Mouse (Mus musculus) left cerebral cortex, postnatal 10 days (tissue): ENCODE results near the gene Anapc7. TPM values are rescaled to one million over a fixed set of nuclear protein-coding genes. Genes with fewer than 3 reads are reported as not detected.

ENCODE experiments used
- DNase-seq, 2 experiments: peaks; one replicate each; pipeline ENCODE4 v3.0.0; 2021 to 2022; ENCODE audit warnings: low spot score in 2 of 2, mixed read lengths in 1 of 2; ENCODE audit errors: extremely low spot score in 1 of 2
- intact Hi-C: fragments of 180-260 bp; cut with DNase I; formaldehyde crosslinking; loops from one replicate; pipeline ENCODE4 v1.15.1; 2025
- total RNA-seq, 2 experiments: library from RNA; stranded (reverse); gene quantifications; 2 replicates each; pipeline ENCODE4 v1.2.3; 2021

Anapc7 gene
- total RNA-seq: 10 to 100 TPM; 34.9 to 35.3 TPM

DNA sequence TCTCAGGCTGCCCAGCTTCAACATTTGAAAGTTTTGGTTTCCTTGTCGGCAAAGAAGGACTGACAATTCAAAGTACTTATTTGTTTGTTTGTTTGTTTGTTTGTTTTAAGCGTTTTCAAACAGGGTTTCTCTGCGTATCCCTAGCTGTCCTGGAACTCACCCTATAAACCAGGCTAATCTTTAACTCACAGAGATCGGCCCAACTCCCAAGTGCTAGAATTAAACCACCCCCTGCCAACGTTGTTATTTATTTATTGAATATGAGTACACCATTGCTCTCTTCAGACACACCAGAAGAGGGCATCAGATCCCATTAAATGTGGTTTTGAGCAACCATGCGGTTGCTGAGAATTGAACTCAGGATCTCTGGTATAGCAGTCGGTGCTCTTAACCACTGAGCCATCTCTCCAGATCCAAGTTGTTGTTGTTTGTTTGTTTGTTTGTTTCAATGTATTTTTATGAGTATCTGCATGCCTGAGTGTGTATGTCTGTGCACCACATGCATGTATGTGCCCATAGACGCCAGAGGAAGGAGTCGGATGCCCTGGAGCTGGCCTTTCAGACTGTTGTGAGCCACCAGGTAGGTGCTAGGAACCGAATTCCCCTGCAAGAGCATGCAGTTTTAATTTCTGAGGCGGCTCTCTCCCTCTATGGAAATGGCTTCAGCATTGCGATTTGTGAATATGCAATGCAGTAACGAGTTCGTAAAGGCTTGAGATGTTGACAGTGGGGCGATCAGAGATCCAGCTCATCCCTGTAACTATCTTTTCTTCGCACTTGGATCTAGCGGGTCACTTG, at the start of gene Anapc7:
TSS of gene Anapc7 (plus strand) at position 423 of the 798 bp plus-strand sequence.
- intact Hi-C loops: loop anchor here (10.0 kb wide), 1 partner anchor 303 kb away; no protein-coding TSS in a partner anchor
- DNase-seq: no peak

DNA sequence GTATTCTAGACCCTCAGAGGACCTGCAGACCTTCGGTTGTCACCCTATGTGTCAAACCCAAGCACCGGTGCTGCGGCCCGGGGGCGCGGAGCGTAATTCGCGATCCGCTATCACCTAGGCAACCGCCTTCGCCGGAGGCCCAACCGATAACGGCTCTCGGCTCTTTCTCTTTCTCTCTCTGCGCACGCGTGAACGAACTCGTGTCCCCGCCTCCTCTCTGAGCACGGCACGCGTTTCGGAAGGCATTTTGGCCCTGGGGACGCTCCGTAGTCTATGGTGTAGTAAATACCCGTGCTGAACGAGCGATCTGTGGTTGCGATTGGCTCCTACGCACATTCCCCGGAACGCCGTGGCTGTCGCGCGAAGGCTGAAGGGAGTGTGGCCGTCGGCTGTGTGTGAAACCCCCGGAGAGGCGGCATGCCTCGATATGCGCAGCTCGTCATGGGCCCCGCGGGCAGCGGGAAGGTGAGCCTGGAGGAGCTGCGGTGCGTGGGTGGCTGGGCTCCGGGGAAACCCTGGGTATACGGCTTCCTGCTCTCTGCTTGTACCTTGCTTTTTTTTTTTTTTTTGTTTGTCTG, 49.2 kb upstream of the Anapc7 start, which contains the start of gene Fam216a:
TSS of gene Fam216a (minus strand) at position 173 of the 578 bp plus-strand sequence.
- intact Hi-C loops: no loop called here
- DNase-seq: peak; percentile 99

DNA sequence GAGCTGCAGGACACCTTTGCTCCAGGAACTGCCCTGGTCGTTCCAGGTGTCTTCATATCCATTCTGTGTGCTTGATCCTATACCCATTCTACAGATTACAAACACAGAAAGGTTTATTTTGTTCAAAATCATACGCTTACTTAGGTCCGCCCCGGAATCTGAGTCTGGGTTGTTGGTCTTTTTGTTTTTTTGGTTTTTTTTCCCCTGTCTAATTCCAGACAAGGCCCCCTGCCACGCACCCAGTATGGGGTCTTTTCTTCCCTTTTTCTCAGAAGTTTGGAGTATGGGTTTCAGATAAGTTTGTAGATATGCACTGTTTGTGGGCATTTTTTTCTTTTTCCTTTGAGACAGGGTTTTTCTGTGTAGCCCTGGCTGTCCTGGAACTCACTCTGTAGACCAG, 48.6 kb upstream of the Anapc7 start:
- intact Hi-C loops: no loop called here
- no peak for DNase-seq

DNA sequence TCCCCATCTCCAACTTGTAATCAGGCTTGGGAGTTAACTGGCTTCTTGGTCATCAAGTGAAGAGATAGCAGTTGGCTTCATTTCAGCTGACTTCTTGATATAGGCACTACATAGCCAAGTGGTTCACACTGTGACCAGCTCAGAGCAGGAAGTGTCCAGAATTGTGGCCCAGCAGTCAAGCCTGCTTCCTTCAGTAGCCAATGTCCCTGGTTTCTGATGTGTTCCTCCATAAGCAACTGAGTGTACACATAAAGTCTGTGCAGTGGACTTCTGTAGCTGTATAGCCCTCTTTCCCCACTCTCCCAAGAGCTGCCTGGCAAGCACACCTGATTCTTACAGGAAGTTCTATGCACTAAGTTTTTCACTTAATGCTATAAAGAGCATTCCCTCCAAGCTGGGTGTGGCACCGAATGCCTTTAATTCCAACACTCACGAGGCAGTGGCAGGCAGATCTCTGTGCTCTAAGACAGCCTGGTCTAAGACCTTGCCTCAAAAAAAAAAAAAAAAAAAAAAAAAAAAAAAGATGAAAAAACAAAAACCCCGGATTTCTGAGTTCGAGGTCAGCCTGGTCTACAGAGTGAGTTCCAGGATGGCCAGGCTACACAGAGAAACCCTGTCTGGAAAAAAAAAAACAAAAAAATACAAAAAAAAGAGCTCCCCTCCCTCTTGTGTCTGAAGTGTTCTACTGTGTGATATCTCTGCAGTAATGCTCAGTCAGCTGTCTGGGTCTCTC, 44.2 kb upstream of the Anapc7 start:
- intact Hi-C loops: no loop called here
- DNase-seq: no peak

DNA sequence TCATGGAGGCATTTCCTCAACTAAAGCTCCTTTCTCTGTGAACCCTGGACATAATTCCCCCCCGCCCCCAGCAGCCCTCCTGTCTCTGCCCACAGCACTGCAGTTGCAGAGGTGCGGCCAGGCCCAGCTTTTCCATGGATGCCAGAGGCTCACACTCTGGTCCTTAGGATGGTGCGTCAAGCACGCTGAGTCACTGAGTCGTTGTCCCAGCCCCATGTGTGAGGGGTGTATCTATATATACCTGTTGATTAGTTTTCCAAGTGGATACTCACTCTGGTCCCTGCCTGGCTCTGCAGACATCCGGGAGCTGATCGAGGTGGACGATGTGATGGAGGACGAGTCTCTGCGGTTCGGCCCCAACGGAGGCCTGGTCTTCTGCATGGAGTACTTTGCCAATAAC, 43.3 kb upstream of the Anapc7 start:
- DNase-seq: no peak
- intact Hi-C loops: no loop called here

DNA sequence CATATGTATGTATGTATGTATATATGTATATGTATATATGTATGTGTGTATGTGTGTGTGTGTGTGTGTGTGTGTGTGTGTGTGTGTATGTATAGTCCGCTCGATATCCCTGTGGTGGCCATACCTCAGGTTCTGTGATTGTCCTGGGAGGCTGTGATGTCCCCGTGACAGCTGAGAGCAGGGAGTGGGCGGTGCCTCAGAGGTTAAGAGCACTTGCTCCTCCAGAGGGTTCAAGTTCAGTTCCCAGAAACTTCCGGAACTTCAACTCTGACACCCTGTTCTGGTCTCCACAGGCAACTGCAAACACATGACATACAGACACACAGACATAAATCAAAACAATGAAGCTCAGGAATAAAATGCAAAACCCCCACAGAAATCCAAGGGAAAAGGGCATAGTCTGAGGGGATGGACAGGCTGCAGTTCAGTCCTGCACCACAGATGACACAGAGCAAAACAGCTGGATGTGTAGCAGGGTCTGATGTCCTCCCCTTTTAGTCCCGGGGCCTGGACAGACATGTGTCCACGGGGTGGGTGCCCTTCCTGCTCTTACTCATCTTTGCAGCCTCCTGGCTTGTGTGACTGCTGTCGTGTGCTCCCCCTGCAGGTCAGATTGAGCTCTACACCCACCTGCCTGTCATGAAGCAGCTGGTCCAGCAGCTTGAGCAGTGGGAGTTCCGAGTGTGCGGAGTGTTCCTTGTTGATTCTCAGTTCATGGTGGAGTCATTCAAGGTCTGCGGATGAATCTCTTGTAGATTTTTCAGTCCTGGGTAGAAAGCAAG, 41.9 kb upstream of the Anapc7 start:
- peak; percentile 71 to 83 for DNase-seq
- intact Hi-C loops: no loop called here

DNA sequence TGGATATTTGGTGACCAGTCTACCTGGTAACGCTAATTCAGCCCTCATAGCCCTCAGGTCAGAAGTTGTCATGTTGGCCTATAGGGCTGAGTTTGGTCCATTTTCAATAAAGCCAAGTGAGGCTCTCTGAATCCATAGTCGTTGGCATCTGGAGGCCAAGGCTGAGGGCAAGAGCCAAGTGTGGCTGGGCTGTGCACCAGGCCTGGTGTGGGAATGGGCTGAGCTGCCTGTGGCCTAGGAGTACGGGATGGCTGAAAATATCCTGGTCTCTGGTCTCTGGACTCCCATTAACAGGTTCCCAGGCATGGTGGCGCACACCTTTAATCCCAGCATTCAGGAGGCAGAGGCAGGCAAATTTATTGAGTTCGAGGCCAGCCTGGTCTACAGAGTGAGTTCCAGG, 31.5 kb upstream of the Anapc7 start:
- intact Hi-C loops: no loop called here
- no peak for DNase-seq

DNA sequence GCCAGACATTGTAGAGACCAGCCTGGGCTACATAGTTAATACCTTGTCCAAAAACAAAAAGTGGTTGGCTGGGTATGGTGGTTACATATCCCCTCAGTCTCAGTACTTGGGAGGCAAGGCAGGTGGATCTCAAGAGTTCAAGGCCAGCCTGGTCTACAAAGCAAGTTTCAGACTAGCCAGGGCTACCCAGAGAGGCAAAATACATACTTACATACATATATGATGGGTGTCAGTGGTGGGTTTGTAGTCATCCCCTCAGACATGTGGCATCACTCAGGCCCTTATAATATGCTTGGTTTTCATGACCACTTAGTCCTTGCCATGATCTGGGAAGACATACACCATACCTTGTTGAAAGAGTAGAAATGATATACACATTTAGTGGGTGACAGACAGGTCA, 30.8 kb upstream of the Anapc7 start:
- intact Hi-C loops: no loop called here
- DNase-seq: no peak

DNA sequence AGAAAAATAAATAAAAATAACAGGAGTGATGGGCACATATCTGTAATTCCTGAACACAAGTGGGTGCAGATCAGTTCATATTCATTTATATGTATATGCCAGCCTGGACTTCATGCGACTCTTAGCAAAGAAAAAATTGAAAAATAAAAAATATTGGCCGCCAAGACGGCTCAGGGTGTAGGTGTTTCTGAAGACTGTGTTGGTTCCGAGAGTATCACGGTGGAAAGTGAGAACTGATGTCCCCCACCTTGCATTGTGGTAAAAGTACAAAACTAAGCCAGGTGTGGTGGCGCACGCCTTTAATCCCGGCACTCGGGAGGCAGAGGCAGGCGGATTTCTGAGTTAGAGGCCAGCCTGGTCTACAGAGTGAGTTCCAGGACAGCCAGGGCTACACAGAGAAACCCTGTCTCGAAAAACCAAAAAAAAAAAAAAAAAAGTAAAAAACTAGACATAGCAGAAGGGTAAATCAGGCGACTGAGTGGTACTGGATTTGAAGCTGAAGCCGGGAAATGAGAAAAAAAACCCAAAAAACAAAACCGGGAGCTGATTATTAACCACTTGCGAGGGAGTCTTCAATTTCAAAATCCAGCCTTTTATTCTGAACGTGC, 30.2 kb upstream of the Anapc7 start:
- no peak for DNase-seq
- intact Hi-C loops: no loop called here

DNA sequence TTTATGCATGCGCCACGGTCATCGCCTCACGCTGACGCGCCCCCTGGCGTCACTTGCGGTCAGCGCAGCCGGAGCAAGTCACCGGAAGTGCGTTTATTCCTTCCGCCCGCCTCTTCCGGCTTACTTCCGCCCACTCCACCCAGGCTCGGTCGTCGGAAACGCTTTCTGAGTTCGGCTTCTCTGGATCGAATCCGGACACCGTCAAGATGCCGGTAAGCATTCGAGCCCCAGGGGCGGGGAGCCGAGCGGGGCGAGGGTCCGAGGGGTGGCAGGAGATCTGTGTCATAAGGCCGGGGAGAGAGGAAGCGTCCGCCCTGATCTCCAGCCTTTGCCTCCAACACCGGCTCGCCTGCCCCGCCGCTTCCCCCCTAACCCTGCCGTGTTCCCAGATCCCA, 29.7 kb upstream of the Anapc7 start, which contains the start of gene Arpc3:
TSS of gene Arpc3 (plus strand) at position 93 of the 395 bp plus-strand sequence.
- intact Hi-C loops: no loop called here
- peak; percentile 88 to 93 for DNase-seq

DNA sequence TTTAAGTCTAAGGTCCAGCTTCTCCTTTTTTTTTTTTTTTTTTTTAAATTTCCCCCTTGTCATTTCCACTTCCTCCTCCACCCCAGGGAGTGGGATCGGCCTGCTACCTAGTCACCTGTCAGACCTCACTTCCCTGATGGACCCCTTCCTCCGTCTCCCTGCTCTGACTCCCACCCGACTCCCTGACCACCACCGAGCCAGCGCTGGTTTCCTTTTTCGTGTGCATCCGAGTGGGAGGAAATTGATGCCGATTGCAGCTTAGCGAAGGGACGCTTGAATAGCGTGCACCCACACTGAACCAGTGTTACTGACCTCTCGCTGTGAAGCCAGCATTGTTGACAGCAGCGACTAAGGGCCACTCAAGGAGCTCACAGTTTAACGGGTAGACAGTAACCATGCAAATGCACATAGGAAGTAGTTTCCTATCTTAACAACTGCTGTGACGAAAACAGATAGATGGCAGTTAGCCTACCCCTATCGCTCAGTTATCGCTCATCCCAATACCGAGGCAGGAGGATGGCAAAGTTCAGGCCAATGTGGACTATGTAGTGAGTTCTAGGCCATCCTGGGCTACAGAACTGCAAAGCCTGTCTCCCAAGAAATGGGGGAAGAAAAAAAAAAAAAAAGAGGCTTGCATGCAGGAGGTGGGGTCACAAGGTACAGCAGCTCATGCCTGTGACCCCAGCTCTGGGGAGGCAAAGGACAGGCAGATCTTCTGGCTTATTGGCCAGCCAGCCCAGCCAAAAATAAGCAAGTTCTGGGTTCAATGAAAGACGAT, 29.1 kb upstream of the Anapc7 start:
- intact Hi-C loops: no loop called here
- peak in 1 of 2 experiments; percentile 39 for DNase-seq

DNA sequence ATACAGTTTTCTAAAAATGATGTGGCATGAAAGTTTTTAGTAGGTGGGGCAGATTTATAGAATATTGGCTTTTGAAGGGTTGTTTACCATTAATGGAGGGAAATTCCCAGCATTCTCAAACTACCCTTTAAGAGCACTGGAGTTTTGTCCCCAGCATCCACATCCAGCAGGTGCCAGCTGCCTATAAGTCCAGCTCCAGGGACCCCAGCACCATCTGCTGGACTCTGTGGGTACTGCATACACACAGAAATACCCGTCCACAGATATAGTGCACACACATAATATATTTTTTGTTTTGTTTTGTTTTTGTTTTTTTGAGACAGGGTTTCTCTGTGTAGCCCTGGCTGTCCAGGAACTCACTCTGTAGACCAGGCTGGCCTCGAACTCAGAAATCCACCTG, 27.6 kb upstream of the Anapc7 start:
- DNase-seq: peak; percentile 58 to 73
- intact Hi-C loops: no loop called here

DNA sequence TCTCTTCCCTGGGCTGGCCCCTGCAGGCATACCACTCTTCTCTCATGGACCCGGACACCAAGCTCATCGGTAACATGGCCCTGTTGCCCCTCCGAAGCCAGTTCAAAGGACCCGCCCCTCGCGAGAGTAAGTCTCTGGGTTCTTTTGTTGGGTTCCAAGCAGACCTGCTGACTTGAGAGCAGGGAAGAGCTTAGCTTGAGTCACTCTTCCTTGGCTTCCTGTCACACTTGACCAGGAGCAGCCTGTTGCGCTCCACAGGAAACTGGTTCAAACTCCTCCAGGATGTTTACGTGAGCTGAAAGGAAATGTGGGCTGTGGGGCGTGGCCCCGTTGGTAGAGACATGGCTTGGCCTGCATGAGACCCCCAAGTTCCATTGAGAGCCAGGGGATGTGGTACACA, 24.7 kb upstream of the Anapc7 start:
- DNase-seq: peak in 1 of 2 experiments; percentile 81
- intact Hi-C loops: no loop called here

DNA sequence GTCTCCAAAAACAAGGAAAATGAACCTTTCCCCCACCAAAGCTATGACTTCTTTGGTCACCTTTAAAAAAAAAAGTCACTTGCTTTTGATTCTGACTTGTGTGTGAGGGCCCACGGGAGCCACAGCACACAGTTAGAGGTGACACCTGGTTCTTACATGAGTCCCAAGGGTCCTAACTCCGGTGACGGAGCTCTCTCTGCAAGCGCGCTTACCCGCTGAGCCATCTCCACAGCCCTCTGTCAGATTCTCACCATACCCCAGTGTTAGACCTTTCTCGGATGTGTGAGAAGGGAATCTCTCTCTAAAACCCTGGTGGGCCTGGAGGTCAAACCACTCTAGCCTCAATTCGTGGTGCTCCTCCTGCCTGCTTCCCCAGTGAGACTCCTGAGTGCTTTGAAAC, 24.0 kb upstream of the Anapc7 start:
- no peak for DNase-seq
- intact Hi-C loops: no loop called here

DNA sequence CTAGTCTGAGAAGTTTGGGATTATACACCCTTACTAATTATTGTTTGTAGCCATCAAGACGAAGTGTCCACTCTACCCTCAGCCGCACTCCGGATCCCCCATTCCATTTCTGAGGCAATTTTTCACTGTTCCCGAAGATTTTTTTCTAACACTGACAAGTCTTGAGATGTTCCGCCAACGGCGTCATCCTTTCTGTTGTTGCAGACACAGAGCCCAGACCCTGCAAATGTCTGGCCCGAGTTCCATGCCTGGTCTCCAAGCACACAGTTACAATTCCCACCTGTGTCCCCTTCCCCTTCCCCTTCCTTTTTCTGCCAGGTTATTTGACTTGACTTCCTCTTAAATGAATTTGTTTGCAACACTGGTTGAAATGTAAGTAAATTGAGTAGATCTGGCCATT, 21.6 kb upstream of the Anapc7 start:
- intact Hi-C loops: loop anchor here (5.0 kb wide), 1 partner anchor 227 kb away; no protein-coding TSS in a partner anchor

DNA sequence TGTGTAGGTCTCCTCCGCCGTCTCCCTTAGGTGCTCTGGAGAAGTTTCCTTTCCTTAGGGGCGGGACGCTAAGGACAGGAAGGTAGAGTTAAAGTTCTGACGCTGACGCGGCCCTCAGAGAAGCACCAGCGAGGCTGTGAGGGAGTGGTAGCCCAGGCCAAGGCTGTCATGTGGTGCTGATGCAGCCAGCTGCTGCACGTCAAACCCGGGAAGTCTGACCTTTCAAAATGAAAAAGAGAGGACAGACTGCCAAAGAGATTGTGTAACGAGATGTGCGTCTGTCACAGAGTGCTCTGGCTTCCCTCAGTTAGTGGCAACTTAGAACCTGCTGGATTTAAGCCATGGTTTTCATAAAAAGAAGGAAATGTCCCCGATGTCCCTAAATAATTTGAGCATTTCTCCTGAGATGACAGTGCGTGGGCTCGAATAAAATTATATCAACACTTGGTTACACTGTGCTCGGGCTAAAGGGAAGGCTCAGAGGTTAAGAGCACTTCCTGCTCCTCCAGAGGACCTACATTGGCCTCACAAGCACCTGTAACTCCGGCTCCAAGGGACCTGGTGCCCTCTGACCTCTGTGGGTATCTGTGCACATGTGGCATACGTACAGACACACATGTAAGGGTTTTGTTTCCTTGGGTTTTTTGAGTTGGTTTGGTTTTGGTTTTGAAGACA, 20.7 kb upstream of the Anapc7 start:
- peak in 1 of 2 experiments; percentile 37 for DNase-seq
- intact Hi-C loops: loop anchor here (5.0 kb wide), 1 partner anchor 227 kb away; no protein-coding TSS in a partner anchor

More for the DNA sequence above, 21.6 kb upstream of the Anapc7 start:
- DNase-seq: no peak

DNA sequence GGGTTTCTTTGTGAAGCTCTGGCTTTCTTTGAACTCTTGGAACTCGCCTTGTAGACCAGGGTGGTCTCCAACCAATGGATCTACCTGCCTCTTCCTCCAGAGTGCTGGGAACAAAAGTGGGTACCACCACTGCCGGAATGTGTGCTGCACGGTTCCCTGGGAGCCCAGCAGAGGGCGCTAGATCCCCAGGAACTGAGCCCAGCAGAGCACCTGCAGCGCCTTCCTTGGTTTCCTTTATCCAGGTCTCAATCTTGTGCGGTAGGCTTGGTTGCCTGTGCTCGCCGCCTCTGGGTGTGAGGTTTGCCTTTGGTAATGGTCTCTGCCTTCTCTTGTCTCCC, 20.2 kb upstream of the Anapc7 start:
- peak in 1 of 2 experiments; percentile 74 for DNase-seq
- intact Hi-C loops: loop anchor here (5.0 kb wide), 1 partner anchor 226 kb away; no protein-coding TSS in a partner anchor
